Mouse (Mus musculus) embryonic facial prominence, embryonic 14.5 days (tissue): ENCODE results near the gene Bcl2. TPM values are rescaled to one million over a fixed set of nuclear protein-coding genes. Genes with fewer than 3 reads are reported as not detected.

Experiments
- ATAC-seq: fragments of 200-750 bp; cut with Nextera tagmentation; 2 replicates; pipeline ENCODE4 v1.8.0; 2017; ENCODE audit warnings: low read depth, moderate number of reproducible peaks, moderate TSS enrichment
- DNase-seq: peaks from one replicate; pipeline ENCODE4 v3.0.0-alpha.2; 2015; ENCODE audit warnings: low spot score
- H3K27ac ChIP-seq: fragments of 300-500 bp; sonication (generic); replicated peaks from 2 replicates; pipeline ENCODE4 v1.5.1; 2014; ENCODE audit warnings: low read depth, mild to moderate bottlenecking, low read length, moderate library complexity
- H3K27me3 ChIP-seq: fragments of 300-500 bp; sonication (generic); replicated peaks from 2 replicates; pipeline ENCODE4 v1.6.1; 2014; ENCODE audit warnings: low read length; ENCODE audit not compliant: control insufficient read depth, insufficient read depth
- H3K36me3 ChIP-seq: fragments of 300-500 bp; sonication (generic); 2 replicates; pipeline ENCODE4 v1.6.1; 2014; ENCODE audit warnings: low read length, mixed read lengths; ENCODE audit not compliant: control insufficient read depth, insufficient read depth
- H3K4me1 ChIP-seq: fragments of 300-500 bp; sonication (generic); 2 replicates; pipeline ENCODE4 v1.6.1; 2014; ENCODE audit warnings: antibody characterized with exemption, low read length; ENCODE audit not compliant: control insufficient read depth, insufficient read depth
- H3K4me2 ChIP-seq: fragments of 300-500 bp; sonication (generic); 2 replicates; pipeline ENCODE4 v1.6.1; 2014; ENCODE audit warnings: low read depth, mild to moderate bottlenecking, low read length, moderate library complexity, mixed read lengths
- H3K4me3 ChIP-seq: fragments of 300-500 bp; sonication (generic); 2 replicates; pipeline ENCODE4 v1.5.1; 2014; ENCODE audit warnings: low read depth, mild to moderate bottlenecking, low read length
- H3K9ac ChIP-seq: fragments of 300-500 bp; sonication (generic); 2 replicates; pipeline ENCODE4 v1.6.1; 2014; ENCODE audit warnings: low read depth, mild to moderate bottlenecking, low read length, moderate library complexity, mixed read lengths
- H3K9me3 ChIP-seq: fragments of 300-500 bp; sonication (generic); 2 replicates; pipeline ENCODE4 v1.6.1; 2016; ENCODE audit warnings: low read length; ENCODE audit not compliant: control insufficient read depth
- WGBS: fragments of 180-500 bp; shearing (Covaris S2); extraction: QIAGEN DNeasy Blood & Tissue Kit; methylation state at CpG from one replicate; pipeline ENCODE4 v1.1.7; 2014; 5-methylcytosine and 5-hydroxymethylcytosine counted together
- polyA plus RNA-seq: library from polyadenylated mRNA; unstranded; fragments of >200 nt; fragmentation: Nextera tagmentation; extraction: Ambion mirVana; gene quantifications from 2 replicates; pipeline ENCODE4 v1.2.1, GENCODE M21; 2014

Bcl2 gene
- polyA plus RNA-seq, 1 experiment from 2014 or later, result 11.1 TPM

DNA sequence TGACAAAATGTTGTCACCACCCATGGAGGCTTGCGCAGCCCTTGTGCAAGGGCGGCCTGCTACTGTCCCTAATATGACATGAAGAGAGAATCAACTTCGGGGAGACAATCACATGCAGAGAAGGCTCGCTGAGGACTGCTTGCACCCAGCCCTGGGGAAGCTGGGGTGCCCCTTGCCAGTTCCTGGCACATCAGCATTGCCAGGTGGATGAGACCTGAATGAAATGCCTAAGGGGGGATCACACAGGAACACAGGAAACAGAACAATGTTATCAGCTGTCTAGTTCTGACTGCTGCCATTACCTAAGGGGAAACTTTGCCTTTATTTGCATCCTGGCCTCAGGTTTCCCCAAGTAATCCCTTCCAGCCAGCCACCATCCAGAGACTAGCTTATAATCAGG lies 63.6 kb downstream of the Bcl2 start:
- no peaks in the 10 kb centered on the region for H3K36me3 ChIP-seq
- H3K9me3 ChIP-seq, result no peaks in the 10 kb centered on the region
- ATAC-seq (no peak), DNase-seq (no peak)
- no peaks in the 10 kb centered on the region for H3K27me3 ChIP-seq
- H3K4me1 ChIP-seq, result peaks cover 3% of the 10 kb centered on the region
- H3K27ac ChIP-seq, result no peak overlapping the region
- no peak overlapping the region for H3K9ac ChIP-seq
- no peak overlapping the region for H3K4me2 ChIP-seq
- no peak overlapping the region for H3K4me3 ChIP-seq
- 91% methylated on average over 4 of the region's 4 CpGs for WGBS

DNA sequence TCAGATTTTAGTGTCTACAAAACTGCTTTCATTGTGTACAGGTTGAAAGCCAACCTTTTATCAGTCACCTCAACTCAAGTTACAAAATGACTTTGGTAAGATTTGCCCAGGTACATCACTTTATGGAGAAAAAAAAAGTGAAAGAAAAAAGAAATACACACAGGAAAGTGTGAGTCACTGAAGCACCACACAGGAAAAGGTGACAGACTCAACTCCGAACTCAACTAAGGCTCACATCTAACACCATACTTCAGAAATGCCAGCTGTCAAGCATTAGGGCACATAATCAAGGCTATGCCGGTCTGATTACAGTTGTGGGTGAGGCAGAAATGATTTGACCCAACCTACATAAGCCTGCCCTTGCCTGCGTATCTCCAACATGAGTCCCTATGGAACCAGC lies 66.7 kb downstream of the Bcl2 start:
- Histone ChIP-seq H3K9me3 (no peaks in the 10 kb centered on the region), H3K4me1 (no peaks in the 10 kb centered on the region), H3K27ac (no peak overlapping the region), H3K36me3 (no peaks in the 10 kb centered on the region), H3K27me3 (no peaks in the 10 kb centered on the region), H3K9ac (no peak overlapping the region), H3K4me2 (no peak overlapping the region), H3K4me3 (no peak overlapping the region)
- no peak for DNase-seq
- no peak for ATAC-seq
- WGBS, result 82% methylated on average over 3 of the region's 3 CpGs

DNA sequence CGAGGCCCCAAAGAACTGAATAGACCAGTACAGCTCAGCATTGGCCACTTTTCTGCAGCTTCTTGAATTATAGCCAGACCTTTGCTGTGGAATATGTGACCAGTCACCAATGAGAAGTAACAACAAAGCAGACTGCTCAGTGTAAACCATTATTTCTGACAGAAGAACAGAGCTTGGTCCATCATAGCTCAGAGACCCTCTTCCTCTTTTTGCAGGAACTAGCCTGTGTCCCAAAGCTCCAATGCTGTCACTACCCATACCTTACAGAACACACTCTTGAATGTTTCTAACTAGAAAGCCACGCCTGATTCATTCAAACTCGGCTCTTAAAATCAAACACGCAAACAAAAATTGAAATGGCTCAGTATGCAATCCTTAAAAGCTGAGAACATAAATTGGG lies 69.5 kb downstream of the Bcl2 start:
- Histone ChIP-seq H3K27ac (no peak overlapping the region), H3K9ac (no peak overlapping the region), H3K36me3 (no peaks in the 10 kb centered on the region), H3K9me3 (no peaks in the 10 kb centered on the region), H3K4me3 (no peak overlapping the region), H3K4me2 (no peak overlapping the region), H3K27me3 (no peaks in the 10 kb centered on the region), H3K4me1 (no peaks in the 10 kb centered on the region)
- ATAC-seq, result no peak
- DNase-seq, result no peak
- 81% methylated on average over 4 of the region's 4 CpGs for WGBS

DNA sequence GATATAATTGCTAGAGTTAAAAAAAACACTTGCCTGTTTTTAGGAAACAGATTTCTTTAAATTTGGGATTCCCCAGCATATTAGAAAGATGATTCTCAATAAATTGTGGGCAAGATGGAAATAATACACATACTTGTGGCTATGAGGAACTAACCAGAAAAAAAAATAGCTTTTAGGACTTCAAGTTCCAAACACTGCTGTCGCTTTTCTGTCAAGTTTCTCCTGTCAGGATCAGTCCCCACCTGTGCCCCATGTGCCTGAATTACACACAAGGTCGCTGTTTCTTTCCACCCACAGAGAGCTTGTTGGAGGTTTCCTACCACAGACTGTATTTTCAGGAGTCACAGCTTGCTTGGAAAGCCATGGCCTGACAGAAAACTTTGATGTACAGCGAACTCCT lies 70.5 kb downstream of the Bcl2 start:
- no peaks in the 10 kb centered on the region for H3K36me3 ChIP-seq
- ATAC-seq (no peak), DNase-seq (no peak)
- H3K9me3 ChIP-seq, result no peaks in the 10 kb centered on the region
- no peaks in the 10 kb centered on the region for H3K27me3 ChIP-seq
- no peaks in the 10 kb centered on the region for H3K4me1 ChIP-seq
- 0 out of 2 replicates have a peak overlapping the region, but pooled peaks have one; percentile 2 for H3K27ac ChIP-seq
- H3K4me2 ChIP-seq, result no peak overlapping the region
- no peak overlapping the region for H3K4me3 ChIP-seq
- 60% methylated on average over 3 of the region's 3 CpGs for WGBS
- H3K9ac ChIP-seq, result no peak overlapping the region

GRCm38 (mm10) chr1:106640577-106640976 lies 73.5 kb downstream of the Bcl2 start:
- H3K9ac ChIP-seq, result no peak overlapping the region
- no peak overlapping the region for H3K27ac ChIP-seq
- H3K4me1 ChIP-seq, result peaks cover 10% of the 10 kb centered on the region
- WGBS, result 81% methylated on average over 1 of the region's 1 CpGs
- H3K27me3 ChIP-seq, result no peaks in the 10 kb centered on the region
- H3K4me2 ChIP-seq, result no peak overlapping the region
- no peaks in the 10 kb centered on the region for H3K9me3 ChIP-seq
- no peaks in the 10 kb centered on the region for H3K36me3 ChIP-seq
- no peak overlapping the region for H3K4me3 ChIP-seq
- ATAC-seq (no peak), DNase-seq (no peak)

GRCm38 (mm10) chr1:106637705-106638104 lies 76.4 kb downstream of the Bcl2 start:
- no peak for ATAC-seq
- H3K27me3 ChIP-seq, result no peaks in the 10 kb centered on the region
- no peaks in the 10 kb centered on the region for H3K9me3 ChIP-seq
- no peak overlapping the region for H3K9ac ChIP-seq
- H3K27ac ChIP-seq, result no peak overlapping the region; the same call in 1 of the 2 replicates
- H3K4me1 ChIP-seq, result peaks cover 10% of the 10 kb centered on the region
- no peak overlapping the region for H3K4me2 ChIP-seq
- DNase-seq, result no peak
- 90% methylated on average over 11 of the region's 11 CpGs for WGBS
- no peak overlapping the region for H3K4me3 ChIP-seq
- H3K36me3 ChIP-seq, result no peaks in the 10 kb centered on the region

DNA sequence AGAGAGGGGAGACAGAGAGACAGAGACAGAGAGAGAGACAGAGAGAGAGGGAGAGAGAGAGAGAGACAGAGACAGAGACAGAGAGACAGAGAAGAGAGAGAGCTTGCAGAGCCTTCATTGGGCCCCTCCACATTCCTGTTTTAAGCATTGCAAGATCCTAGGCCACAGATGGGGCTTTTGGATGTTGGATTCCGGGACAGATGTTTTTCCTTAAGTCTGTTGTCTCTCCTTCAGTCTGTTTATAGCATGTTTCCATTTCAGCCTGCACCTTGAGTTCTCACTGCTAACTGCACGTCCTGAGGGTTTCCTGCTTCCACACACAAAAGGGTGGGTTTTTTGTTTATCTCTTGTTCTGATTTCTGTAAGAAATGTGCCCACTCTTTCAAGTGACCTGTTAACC lies 77.4 kb downstream of the Bcl2 start:
- Histone ChIP-seq H3K4me2 (no peak overlapping the region), H3K9ac (no peak overlapping the region), H3K27ac (peak overlapping the region; percentile 53), H3K4me3 (no peak overlapping the region), H3K27me3 (no peaks in the 10 kb centered on the region), H3K4me1 (peaks cover 10% of the 10 kb centered on the region), H3K9me3 (no peaks in the 10 kb centered on the region), H3K36me3 (no peaks in the 10 kb centered on the region)
- ATAC-seq (no peak), DNase-seq (peak; percentile 85)
- WGBS, result 32% methylated on average over 2 of the region's 2 CpGs

DNA sequence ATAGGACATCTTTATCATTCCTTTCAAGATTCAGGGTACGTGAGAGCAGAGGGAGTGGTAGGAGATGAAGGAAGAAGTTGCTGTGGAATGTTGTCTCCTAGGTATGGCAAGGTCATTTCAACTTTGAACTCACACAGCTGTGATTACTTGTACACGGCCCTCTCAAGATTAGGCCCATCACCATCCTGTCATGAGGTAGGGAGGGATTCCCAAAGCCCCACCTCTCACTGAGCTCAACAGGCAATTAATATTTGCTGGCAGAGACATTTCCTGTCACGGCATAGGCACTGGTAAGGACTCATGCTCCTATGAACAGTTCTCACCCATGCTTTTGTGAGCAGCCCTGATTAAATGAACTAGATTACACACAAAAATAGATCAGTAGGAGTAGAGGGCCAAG lies 80.9 kb downstream of the Bcl2 start:
- H3K36me3 ChIP-seq, result no peaks in the 10 kb centered on the region
- ATAC-seq (no peak), DNase-seq (no peak)
- no peak overlapping the region for H3K4me2 ChIP-seq
- no peaks in the 10 kb centered on the region for H3K27me3 ChIP-seq
- 47% methylated on average over 3 of the region's 3 CpGs for WGBS
- no peak overlapping the region for H3K4me3 ChIP-seq
- H3K9ac ChIP-seq, result no peak overlapping the region
- peaks cover 42% of the 10 kb centered on the region for H3K4me1 ChIP-seq
- no peaks in the 10 kb centered on the region for H3K9me3 ChIP-seq
- H3K27ac ChIP-seq, result no peak overlapping the region

GRCm38 (mm10) chr1:106631869-106632463 lies 82.1 kb downstream of the Bcl2 start:
- DNase-seq (no peak), ATAC-seq (no peak)
- no peak overlapping the region for H3K4me3 ChIP-seq
- H3K9ac ChIP-seq, result no peak overlapping the region
- 88% methylated on average over 3 of the region's 3 CpGs for whole genome bisulfite sequencing
- no peaks in the 10 kb centered on the region for H3K36me3 ChIP-seq
- no peak overlapping the region for H3K4me2 ChIP-seq
- H3K4me1 ChIP-seq, result peaks cover 39% of the 10 kb centered on the region
- H3K9me3 ChIP-seq, result no peaks in the 10 kb centered on the region
- no peak overlapping the region for H3K27ac ChIP-seq
- no peaks in the 10 kb centered on the region for H3K27me3 ChIP-seq
